ENCODE assay signal across 38 mouse cellular contexts in genomic region chr7:76275061-76275460, GRCm38 (mm10). TPM values are rescaled to one million over a fixed set of nuclear protein-coding genes. Genes with fewer than 3 reads are reported as not detected.
"Had no signal": no experiment of that assay in that cellular context is flagged by ENCODE, and none has a peak within 500 bp of the region (broad histone marks: within the 10 kb centered on the region; RNA-seq: fewer than 3 reads in every experiment).

No protein-coding gene starts in this region.

- DNase-seq: heart, postnatal 10 days; heart, postnatal 14 days; heart, postnatal 36 days; heart, postnatal 4 days; kidney, adult 11 months; kidney, adult 18-20 months; kidney, adult 2 months; kidney, adult 8-10 months; kidney, adult 9 months; kidney, postnatal 10 days; kidney, postnatal 14 days; kidney, postnatal 25 days; kidney, postnatal 36 days; kidney, postnatal 4 days; layer of hippocampus, adult 9-11 months; layer of hippocampus, postnatal 36 days had no signal

- H3K4me2 ChIP-seq: heart, embryonic 11.5 days; heart, embryonic 12.5 days; heart, embryonic 13.5 days; heart, embryonic 15.5 days; hindbrain, embryonic 13.5 days; hindbrain, embryonic 14.5 days; hindbrain, embryonic 15.5 days; intestine, embryonic 15.5 days; kidney, embryonic 15.5 days had no signal

- H3K4me3 ChIP-seq: heart, embryonic 10.5 days; heart, embryonic 12.5 days; heart, embryonic 13.5 days; heart, embryonic 15.5 days; hindbrain, embryonic 10.5 days; hindbrain, embryonic 13.5 days; hindbrain, embryonic 15.5 days; intestine, embryonic 15.5 days; kidney, embryonic 15.5 days; layer of hippocampus, adult 2 months; left cerebral cortex, adult 2 months had no signal

- H3K27me3 ChIP-seq: heart, embryonic 12.5 days; heart, embryonic 13.5 days; heart, embryonic 15.5 days; hindbrain, embryonic 13.5 days; hindbrain, embryonic 15.5 days; intestine, embryonic 15.5 days; kidney, embryonic 15.5 days had no signal

- ATAC-seq: hindbrain, embryonic 16.5 days; inflammation-experienced regulatory T-cells, adult 6 months; intestine, embryonic 15.5 days; intestine, embryonic 16.5 days; intestine, postnatal 0 days had no signal

- H3K36me3 ChIP-seq: heart, embryonic 10.5 days; heart, embryonic 12.5 days; heart, embryonic 13.5 days; heart, embryonic 15.5 days; hindbrain, embryonic 10.5 days; hindbrain, embryonic 13.5 days; hindbrain, embryonic 15.5 days; intestine, embryonic 15.5 days; kidney, embryonic 15.5 days had no signal

- H3K4me1 ChIP-seq: heart, embryonic 10.5 days; heart, embryonic 12.5 days; heart, embryonic 13.5 days; heart, embryonic 15.5 days; hindbrain, embryonic 10.5 days; hindbrain, embryonic 13.5 days; hindbrain, embryonic 15.5 days; intestine, embryonic 15.5 days; kidney, embryonic 15.5 days had no signal

- H3K9ac ChIP-seq: heart, embryonic 12.5 days; heart, embryonic 13.5 days; heart, embryonic 15.5 days; hindbrain, embryonic 13.5 days; hindbrain, embryonic 14.5 days; hindbrain, embryonic 15.5 days; intestine, embryonic 15.5 days; kidney, embryonic 15.5 days had no signal

- H3K27ac ChIP-seq: heart, embryonic 10.5 days; heart, embryonic 13.5 days; heart, embryonic 15.5 days; hindbrain, embryonic 10.5 days; hindbrain, embryonic 13.5 days; hindbrain, embryonic 14.5 days; hindbrain, embryonic 15.5 days; intestine, embryonic 15.5 days; kidney, embryonic 15.5 days; kidney, postnatal 0 days; layer of hippocampus, adult 2 months; left cerebral cortex, adult 2 months had no signal

- H3K9me3 ChIP-seq: heart, embryonic 10.5 days; heart, embryonic 12.5 days; heart, embryonic 13.5 days; heart, embryonic 15.5 days; hindbrain, embryonic 10.5 days; hindbrain, embryonic 13.5 days; hindbrain, embryonic 15.5 days; intestine, embryonic 15.5 days; kidney, embryonic 15.5 days had no signal

RNA-seq across cellular contexts. Expression of gene Agbl1, which starts 45.4 kb away (rescaled TPM):
- polyA plus RNA-seq: heart, embryonic 11.5 days; heart, embryonic 12.5 days; heart, embryonic 13.5 days; heart, embryonic 16.5 days; heart, postnatal 0 days; hindbrain, embryonic 13.5 days; intestine, embryonic 14.5 days; intestine, embryonic 15.5 days; intestine, embryonic 16.5 days; intestine, postnatal 0 days; kidney, postnatal 0 days; large intestine, adult 2 months had no signal
